Mouse (Mus musculus) cerebellum, adult 9-11 months (tissue): ENCODE data around the gene Pitx1.

ENCODE experiments used
- DNase-seq: peaks from one replicate; pipeline ENCODE4 v3.0.0; 2022

Gene Pitx1

DNA sequence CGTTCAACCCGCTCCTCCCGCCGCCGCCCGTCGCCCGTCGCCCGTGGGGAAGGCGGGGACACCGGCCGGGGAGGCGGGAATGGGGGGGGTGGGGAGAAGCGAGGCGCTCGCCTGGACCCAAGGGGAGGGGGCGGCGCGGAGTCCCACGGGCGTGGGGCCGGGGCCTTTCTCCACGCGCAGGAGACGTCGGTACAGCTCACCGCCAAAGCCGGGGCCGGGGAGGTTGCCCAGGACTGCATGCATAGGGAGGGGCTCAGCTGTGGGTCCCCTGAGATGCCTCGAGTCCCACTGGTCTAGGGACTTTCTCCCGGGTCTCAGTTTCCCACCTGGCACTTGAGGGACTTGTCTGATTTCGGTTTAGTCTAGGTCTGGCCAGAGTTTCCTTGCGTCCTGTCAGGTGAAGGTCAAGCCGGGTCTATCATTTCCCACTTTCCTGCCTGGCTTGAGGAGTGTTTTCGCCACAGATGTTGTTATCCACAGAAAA lies at the start of gene Pitx1:
Gene Pitx1 (minus strand): TSS at position 51 of the 484 bp plus-strand sequence.
- no peak for DNase-seq

DNA sequence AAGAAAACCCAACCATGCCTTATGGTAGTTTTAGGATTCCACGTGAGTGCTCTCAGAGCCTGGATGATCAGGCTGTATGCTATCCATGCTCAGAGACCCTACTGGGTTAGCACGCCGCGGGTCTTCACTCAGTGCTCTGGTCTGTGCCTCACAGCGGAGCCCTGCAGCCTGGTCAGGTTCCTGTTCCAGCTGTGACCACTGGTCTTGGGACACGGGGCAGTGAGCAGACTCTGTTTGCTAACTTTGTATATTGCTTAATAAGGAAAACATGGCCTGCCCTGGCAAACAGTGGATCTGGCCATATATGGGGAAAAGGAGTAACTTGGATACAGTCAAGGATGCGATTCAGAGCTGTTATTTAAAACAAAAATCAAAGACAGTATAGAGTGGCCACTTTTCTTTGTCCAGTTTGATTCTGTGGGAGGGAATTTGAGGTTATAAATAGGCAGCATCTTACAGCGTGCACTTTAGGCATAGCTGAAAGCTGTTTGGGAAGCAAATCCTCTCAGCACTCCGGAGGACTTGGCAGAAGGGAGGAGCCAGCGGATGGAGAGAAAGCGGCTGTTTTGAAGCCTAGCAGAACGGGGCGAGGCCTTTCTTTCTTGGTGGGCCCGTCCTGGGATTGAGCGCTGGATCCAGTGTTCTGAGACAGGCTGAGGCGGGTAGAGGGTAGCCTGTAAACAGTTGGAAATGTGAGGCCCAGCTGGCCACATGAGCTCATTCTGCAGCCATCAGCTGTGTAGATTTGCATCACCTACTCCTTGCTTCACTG lies 45.6 kb upstream of the Pitx1 start:
- DNase-seq, result no peak

- DNase-seq, result no peak
Measured at GRCm38 (mm10) chr13:55878353-55878752, 42.4 kb upstream of the Pitx1 start.

GRCm38 (mm10) chr13:55871410-55871809 lies 35.4 kb upstream of the Pitx1 start:
- no peak for DNase-seq

- DNase-seq, result no peak
Measured at GRCm38 (mm10) chr13:55870001-55870400, 34.0 kb upstream of the Pitx1 start.

DNA sequence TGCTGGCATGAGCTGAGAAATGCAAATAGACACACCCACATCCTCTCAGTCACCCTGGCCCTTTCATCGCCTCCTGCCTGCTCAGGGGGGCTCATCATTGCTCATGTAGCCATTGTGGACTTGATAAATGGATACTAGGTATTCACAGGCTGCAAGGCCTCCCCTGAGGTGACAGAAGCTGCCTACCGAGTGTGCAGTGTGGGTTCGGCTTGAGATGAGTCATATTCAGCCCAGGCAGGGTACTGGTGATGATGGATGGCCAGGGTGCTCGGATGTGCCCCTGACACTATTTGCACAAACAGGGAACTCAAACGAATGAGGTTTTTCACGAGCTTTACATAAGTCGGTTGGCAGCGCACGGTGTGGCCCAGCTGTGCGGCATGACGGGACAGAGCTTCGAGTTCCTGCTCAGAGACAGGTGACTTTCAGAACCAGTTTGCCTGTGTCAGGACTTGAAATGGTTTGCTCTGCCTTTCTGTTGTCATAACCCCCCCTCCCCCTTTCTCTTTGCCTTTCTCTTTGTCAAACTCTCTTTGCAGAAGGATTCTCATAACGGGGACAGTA lies 31.6 kb upstream of the Pitx1 start:
- DNase-seq, result no peak

GRCm38 (mm10) chr13:55860483-55860882 lies 24.5 kb upstream of the Pitx1 start:
- DNase-seq, result no peak

GRCm38 (mm10) chr13:55858463-55858862 lies 22.5 kb upstream of the Pitx1 start:
- DNase-seq, result no peak

DNA sequence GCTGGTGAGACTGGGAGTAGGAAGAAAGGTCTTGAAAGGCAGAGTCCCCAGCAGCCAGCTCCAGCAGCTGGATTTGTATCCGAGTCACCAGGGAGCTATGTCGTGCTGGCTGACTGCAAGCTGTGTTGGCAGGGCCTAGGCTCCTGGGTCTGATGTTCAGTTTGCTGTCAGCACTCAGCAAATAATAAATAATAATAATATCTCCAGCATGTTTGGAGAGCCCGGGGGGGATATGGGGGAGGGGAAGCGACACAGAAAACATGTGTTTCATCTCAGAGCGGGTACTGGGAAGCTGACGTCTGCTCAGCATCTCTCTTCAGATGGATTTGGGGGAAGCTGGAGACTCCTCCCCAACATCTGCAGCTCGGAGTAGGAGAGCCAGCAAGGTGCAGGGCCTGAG lies 19.8 kb upstream of the Pitx1 start:
- no peak for DNase-seq

DNA sequence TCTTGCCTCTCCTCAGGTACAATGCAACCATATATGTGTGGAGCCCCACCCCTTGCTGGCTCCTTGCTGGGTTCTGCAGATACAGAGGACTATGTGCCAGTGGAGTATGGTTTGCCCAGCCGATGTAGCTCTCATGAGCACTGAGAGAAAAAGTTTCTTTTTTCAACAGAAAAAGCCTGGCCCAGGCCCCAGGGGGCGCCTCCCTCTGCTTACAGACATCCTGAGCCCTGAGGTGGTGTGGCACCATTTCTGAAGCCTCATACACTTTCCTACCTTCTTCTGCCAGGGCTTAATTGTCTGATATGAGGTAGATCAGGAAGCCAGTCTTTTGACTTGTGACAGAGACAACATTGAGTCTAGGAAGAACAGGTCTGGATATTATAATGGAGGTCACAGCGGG lies 16.2 kb upstream of the Pitx1 start:
- no peak for DNase-seq

DNA sequence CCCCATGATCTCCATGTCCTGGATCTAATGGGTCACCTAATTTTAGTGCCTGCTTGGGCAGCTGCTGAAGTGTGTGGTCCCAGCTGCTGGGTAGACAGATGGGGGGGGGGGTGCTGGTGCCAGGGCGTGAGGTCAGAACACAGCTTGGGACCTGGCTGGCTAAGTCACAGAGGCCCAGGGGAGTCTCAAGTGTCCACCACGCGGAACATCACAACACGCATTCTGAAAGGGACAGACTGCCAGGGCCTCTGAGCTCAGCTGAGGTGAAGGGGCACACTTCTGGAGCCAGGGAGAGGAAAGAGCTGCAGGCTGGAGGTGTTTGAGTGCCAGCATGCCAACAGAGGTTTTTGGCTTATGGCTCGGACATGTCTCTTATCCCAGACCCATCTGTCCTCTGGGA lies 14.7 kb upstream of the Pitx1 start:
- no peak for DNase-seq

GRCm38 (mm10) chr13:55848604-55849190 lies 12.7 kb upstream of the Pitx1 start:
- DNase-seq, result no peak

DNA sequence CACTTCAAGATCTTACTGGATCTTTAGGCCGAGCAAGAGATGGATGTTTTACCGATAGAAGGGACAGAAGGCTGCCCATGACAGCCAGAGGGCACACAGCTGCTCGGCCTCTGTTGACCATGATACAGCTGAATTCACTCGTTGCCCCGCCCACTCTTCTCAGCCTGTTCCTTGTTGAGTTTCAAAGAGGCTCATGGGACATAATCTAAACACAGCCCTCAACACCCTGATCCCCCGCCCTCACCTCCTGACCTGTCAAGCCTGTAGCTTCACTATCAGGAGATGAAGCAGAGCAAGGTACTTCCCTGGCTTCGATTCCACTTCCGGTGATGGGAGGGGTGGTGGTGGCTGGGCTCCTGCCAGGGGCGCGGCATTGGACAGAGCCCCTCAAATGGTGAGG lies 11.8 kb upstream of the Pitx1 start:
- DNase-seq, result no peak

DNA sequence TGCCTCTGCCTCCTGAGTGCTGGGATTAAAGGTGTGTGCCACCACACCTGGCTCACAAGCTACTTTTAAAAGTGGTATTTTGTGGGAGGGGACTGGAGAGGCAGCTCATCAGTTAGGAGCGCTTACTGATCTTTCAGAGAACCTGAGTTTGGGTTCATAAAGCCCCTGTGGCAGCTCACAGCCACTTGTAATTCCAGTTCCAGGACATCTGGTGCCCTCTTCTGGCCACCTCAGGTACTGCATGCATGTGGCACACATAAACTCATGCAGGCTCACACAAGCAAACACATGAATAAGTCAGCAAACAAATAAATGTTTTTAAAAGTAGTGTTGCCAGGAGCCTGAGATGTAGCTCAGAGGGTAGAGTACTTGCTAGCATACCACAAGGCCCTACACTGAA lies 7.7 kb upstream of the Pitx1 start:
- no peak for DNase-seq

- DNase-seq, result no peak
Measured at GRCm38 (mm10) chr13:55840223-55840622, 4.2 kb upstream of the Pitx1 start.

- no peak for DNase-seq
Measured at GRCm38 (mm10) chr13:55836786-55837780, 1.1 kb upstream of the Pitx1 start.

GRCm38 (mm10) chr13:55835548-55836097 lies 369 bp downstream of the Pitx1 start:
- no peak for DNase-seq

GRCm38 (mm10) chr13:55834667-55835066 lies 1.3 kb downstream of the Pitx1 start:
- no peak for DNase-seq

- DNase-seq, result no peak
Measured at GRCm38 (mm10) chr13:55833921-55834320, 2.1 kb downstream of the Pitx1 start.

DNA sequence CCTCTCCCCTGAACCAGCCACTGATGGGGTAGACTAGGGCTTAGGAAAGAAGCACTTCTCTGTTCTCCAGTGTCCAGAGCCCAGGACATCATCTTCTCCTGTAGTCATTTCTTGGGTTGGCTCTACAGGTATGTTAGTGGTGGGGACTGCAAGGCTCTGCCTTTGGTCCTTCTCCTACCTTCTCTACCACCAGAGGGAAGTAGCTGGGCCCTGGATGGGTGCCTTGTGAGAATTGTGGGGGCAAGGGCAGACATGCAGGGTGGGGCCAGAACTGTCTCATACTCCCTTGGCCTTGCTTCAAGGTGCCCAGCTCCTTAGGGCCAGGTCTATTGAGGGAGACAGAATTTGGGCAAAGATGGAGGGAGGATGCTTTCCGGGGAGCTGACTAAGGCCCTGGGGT lies 3.4 kb downstream of the Pitx1 start:
- no peak for DNase-seq

GRCm38 (mm10) chr13:55831722-55832160 lies 4.3 kb downstream of the Pitx1 start:
- DNase-seq, result no peak
